Mouse (Mus musculus) CD8-positive naive resting alpha-beta T cell, adult 2 months (primary cell): ENCODE measurements around the gene Gm5797.
"Not testable (repeated sequence)": the region's sequence is repeated elsewhere in the genome, so short reads cannot be mapped to it uniquely, and the experiment has no call there.

ENCODE experiments used
- DNase-seq, 2 experiments: peaks; one replicate each; pipeline ENCODE4 v3.0.0; 2022; ENCODE audit warnings: low read depth in 2 of 2, low spot score in 2 of 2

Gene Gm5797

GRCm38 (mm10) chr14:7332295-7332694 is at the start of gene Gm5797:
Gm5797 (minus strand) TSS chr14:7332395.
- DNase-seq: not testable (repeated sequence)

GRCm38 (mm10) chr14:7365034-7365433 is 32.8 kb upstream of the Gm5797 start, which contains the start of gene Gm8374:
Gm8374 (minus strand) TSS chr14:7365134.
- DNase-seq: not testable (repeated sequence)

GRCm38 (mm10) chr14:7315093-7315492 is 17.1 kb downstream of the Gm5797 start:
- DNase-seq: not testable (repeated sequence)

DNA sequence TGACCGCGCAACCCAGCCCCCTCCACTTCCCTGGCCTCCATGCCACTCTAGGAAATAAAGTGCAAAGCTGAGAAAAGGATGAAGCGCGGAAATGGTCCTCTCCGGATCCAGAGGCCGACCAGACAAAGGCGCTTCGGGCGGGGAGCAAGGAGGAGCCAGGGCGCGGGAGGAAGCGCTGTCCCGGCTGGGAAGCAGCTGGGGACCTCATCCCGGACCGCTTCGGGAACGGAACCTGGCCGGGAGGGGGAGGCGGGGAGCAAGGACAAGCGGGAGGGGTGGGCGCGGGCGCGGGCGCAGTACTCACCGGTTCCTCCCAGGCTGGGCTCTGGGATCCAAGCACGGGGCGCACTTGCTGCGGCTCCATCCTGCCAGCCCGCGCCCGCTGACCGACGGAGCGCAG is 17.5 kb downstream of the Gm5797 start, which contains the start of gene Gm3739:
Gm3739 (minus strand) TSS at position 389 of the 400 bp plus-strand sequence.
- DNase-seq: not testable (repeated sequence)
